Mouse (Mus musculus) liver, embryonic 14.5 days (tissue): ENCODE measurements around the gene Gm8020. TPM values are rescaled to one million over a fixed set of nuclear protein-coding genes. Genes with fewer than 3 reads are reported as not detected.
"Not testable (repeated sequence)": the region's sequence is repeated elsewhere in the genome, so short reads cannot be mapped to it uniquely, and the experiment has no call there.

ENCODE experiments used
- ATAC-seq: fragments of 200-750 bp; cut with Nextera tagmentation; 2 replicates; pipeline ENCODE4 v1.8.0; 2017; ENCODE audit warnings: moderate number of reproducible peaks, mild to moderate bottlenecking, moderate library complexity; ENCODE audit not compliant: insufficient read depth
- DNase-seq, 3 experiments: peaks; one replicate each; pipeline ENCODE4 v3.0.0-alpha.2; 2012 to 2013; ENCODE audit warnings: low read depth in 3 of 3, low spot score in 3 of 3
- H3K27ac ChIP-seq: fragments of 300-500 bp; sonication (generic); 2 replicates; pipeline ENCODE4 v1.5.1; 2014; ENCODE audit warnings: moderate library complexity, mild to moderate bottlenecking, control low read depth, inconsistent platforms
- H3K27me3 ChIP-seq: fragments of 300-500 bp; sonication (generic); 2 replicates; pipeline ENCODE4 v1.6.1; 2014; ENCODE audit warnings: mild to moderate bottlenecking, low read length, moderate library complexity; ENCODE audit not compliant: control insufficient read depth, insufficient read depth
- H3K36me3 ChIP-seq: fragments of 300-500 bp; sonication (generic); replicated peaks from 2 replicates; pipeline ENCODE4 v1.6.1; 2014; ENCODE audit warnings: low read depth; ENCODE audit not compliant: control insufficient read depth, insufficient read depth
- H3K4me1 ChIP-seq, 2 experiments: fragments of 200-500 bp in 1 of 2; fragments of 300-500 bp in 1 of 2; sonication (generic) in 1 of 2; replicated peaks; 2 replicates each; pipeline ENCODE4 v1.6.1; 2012 to 2014; ENCODE audit warnings: antibody characterized with exemption in 1 of 2, inconsistent platforms in 1 of 2, low read length in 1 of 2; ENCODE audit not compliant: control insufficient read depth in 2 of 2, insufficient read depth in 2 of 2
- H3K4me2 ChIP-seq: fragments of 300-500 bp; sonication (generic); 2 replicates; pipeline ENCODE4 v1.6.1; 2014; ENCODE audit warnings: low read depth, mild to moderate bottlenecking, control low read depth, moderate library complexity
- H3K4me3 ChIP-seq, 2 experiments: fragments of 200-500 bp in 1 of 2; fragments of 300-500 bp in 1 of 2; sonication (generic) in 1 of 2; 2 replicates each; pipeline ENCODE4 v1.5.1; 2012 to 2014; ENCODE audit warnings: low read depth in 2 of 2, low read length in 2 of 2, mild to moderate bottlenecking in 2 of 2, control low read depth in 1 of 2, inconsistent platforms in 1 of 2, moderate library complexity in 1 of 2; ENCODE audit not compliant: insufficient read depth in 1 of 2
- H3K9ac ChIP-seq: fragments of 300-500 bp; sonication (generic); replicated peaks from 2 replicates; pipeline ENCODE4 v1.6.1; 2014; ENCODE audit warnings: mild to moderate bottlenecking, control low read depth, moderate library complexity
- H3K9me3 ChIP-seq: fragments of 300-500 bp; sonication (generic); 2 replicates; pipeline ENCODE4 v1.6.1; 2016; ENCODE audit warnings: low read length, mixed read lengths; ENCODE audit not compliant: control insufficient read depth
- WGBS: fragments of 180-500 bp; shearing (Covaris S2); extraction: QIAGEN DNeasy Blood & Tissue Kit; methylation state at CpG from one replicate; pipeline ENCODE4 v1.1.7; 2014; ENCODE audit not compliant: insufficient replicate concordance; 5-methylcytosine and 5-hydroxymethylcytosine counted together
- polyA plus RNA-seq, 2 experiments: library from polyadenylated mRNA; depleted of rRNA in 1 of 2; stranded (reverse) in 1 of 2; unstranded in 1 of 2; fragments of >200 nt; fragmentation: Nextera tagmentation in 1 of 2; extraction: Ambion mirVana in 1 of 2; gene quantifications; 2 replicates each; pipeline versions ENCODE4 v1.2.1 to v1.2.3; 2012 to 2014

Gene Gm8020
- polyA plus RNA-seq (2012; rRNA removed) = not detected in 2 replicates
- not detected in 2 replicates for polyA plus RNA-seq (2014; fragmentation: Nextera tagmentation; extraction: Ambion mirVana)

GRCm38 (mm10) chr14:42502249-42502648 is at the start of gene Gm8020:
Gene Gm8020, minus strand, starts transcription at chr14:42502349.
- not testable (repeated sequence) for H3K27me3 ChIP-seq, H3K27ac ChIP-seq, H3K4me1 ChIP-seq, H3K9ac ChIP-seq, H3K4me3 ChIP-seq, H3K4me2 ChIP-seq, H3K36me3 ChIP-seq, H3K9me3 ChIP-seq, ATAC-seq, DNase-seq
- 80% methylated on average over 1 of the region's 3 CpGs for WGBS

GRCm38 (mm10) chr14:42543170-42543701 is 41.1 kb upstream of the Gm8020 start:
- not testable (repeated sequence) for H3K9me3 ChIP-seq, H3K4me2 ChIP-seq, H3K9ac ChIP-seq, H3K27me3 ChIP-seq, H3K4me3 ChIP-seq, ATAC-seq, H3K27ac ChIP-seq, H3K36me3 ChIP-seq, DNase-seq, H3K4me1 ChIP-seq
- WGBS = 5% methylated on average over 25 of the region's 31 CpGs

GRCm38 (mm10) chr14:42542316-42543169 is 40.4 kb upstream of the Gm8020 start:
- not testable (repeated sequence) for H3K36me3 ChIP-seq, H3K4me1 ChIP-seq, H3K9ac ChIP-seq, H3K9me3 ChIP-seq, H3K4me3 ChIP-seq, H3K4me2 ChIP-seq, ATAC-seq, H3K27ac ChIP-seq, H3K27me3 ChIP-seq, DNase-seq
- WGBS = 16% methylated on average over 16 of the region's 29 CpGs

- H3K4me3 ChIP-seq, ATAC-seq, H3K9me3 ChIP-seq, H3K27ac ChIP-seq, H3K4me2 ChIP-seq, H3K36me3 ChIP-seq, H3K9ac ChIP-seq, DNase-seq, H3K4me1 ChIP-seq, H3K27me3 ChIP-seq: not testable (repeated sequence)
- 82% methylated on average over 1 of the region's 3 CpGs for WGBS
These were observed 22.0 kb upstream of the Gm8020 start, which contains the start of gene Gm8024 for GRCm38 (mm10) chr14:42524182-42524581. Gene Gm8024, minus strand, starts transcription at chr14:42524282.

GRCm38 (mm10) chr14:42463581-42463980 is 38.6 kb downstream of the Gm8020 start, which contains the start of gene Gm8011:
Gene Gm8011, plus strand, starts transcription at chr14:42463881.
- not testable (repeated sequence) for H3K4me3 ChIP-seq, H3K4me2 ChIP-seq, H3K27ac ChIP-seq, H3K4me1 ChIP-seq, H3K36me3 ChIP-seq, H3K27me3 ChIP-seq, H3K9me3 ChIP-seq, H3K9ac ChIP-seq, DNase-seq, ATAC-seq
- 36% methylated on average over 2 of the region's 2 CpGs for WGBS

Other genes starting within 250 kb of the Gm8020 start
- gene Gm17026, start 242.3 kb downstream of the Gm8020 start, polyA plus RNA-seq (2012; rRNA removed) = not detected in 2 replicates
- not detected in 2 replicates for gene Gm17026, start 242.3 kb downstream of the Gm8020 start, polyA plus RNA-seq (2014; fragmentation: Nextera tagmentation; extraction: Ambion mirVana)
- not detected in 2 replicates for gene Gm9611, start 205.0 kb downstream of the Gm8020 start, polyA plus RNA-seq (2012; rRNA removed)
- not detected in 2 replicates for gene Gm9611, start 205.0 kb downstream of the Gm8020 start, polyA plus RNA-seq (2014; fragmentation: Nextera tagmentation; extraction: Ambion mirVana)
- not detected in 2 replicates for gene Gm7995, start 192.1 kb downstream of the Gm8020 start, polyA plus RNA-seq (2012; rRNA removed)
- not detected in 2 replicates for gene Gm7995, start 192.1 kb downstream of the Gm8020 start, polyA plus RNA-seq (2014; fragmentation: Nextera tagmentation; extraction: Ambion mirVana)
- gene Gm8005, start 62.7 kb downstream of the Gm8020 start, polyA plus RNA-seq (2012; rRNA removed) = not detected in 2 replicates
- not detected in 2 replicates for gene Gm8005, start 62.7 kb downstream of the Gm8020 start, polyA plus RNA-seq (2014; fragmentation: Nextera tagmentation; extraction: Ambion mirVana)
- gene Gm8011, start 38.5 kb downstream of the Gm8020 start, polyA plus RNA-seq (2012; rRNA removed) = not detected in 2 replicates
- not detected in 2 replicates for gene Gm8011, start 38.5 kb downstream of the Gm8020 start, polyA plus RNA-seq (2014; fragmentation: Nextera tagmentation; extraction: Ambion mirVana)
- not detected in 2 replicates for gene Gm8024, start 21.9 kb upstream of the Gm8020 start, polyA plus RNA-seq (2012; rRNA removed)
- gene Gm8024, start 21.9 kb upstream of the Gm8020 start, polyA plus RNA-seq (2014; fragmentation: Nextera tagmentation; extraction: Ambion mirVana) = not detected in 2 replicates
- not detected in 2 replicates for gene Gm17124, start 97.5 kb upstream of the Gm8020 start, polyA plus RNA-seq (2012; rRNA removed)
- gene Gm17124, start 97.5 kb upstream of the Gm8020 start, polyA plus RNA-seq (2014; fragmentation: Nextera tagmentation; extraction: Ambion mirVana) = not detected in 2 replicates
- gene Gm3633, start 139.6 kb upstream of the Gm8020 start, polyA plus RNA-seq (2012; rRNA removed) = not detected in 2 replicates
- gene Gm3633, start 139.6 kb upstream of the Gm8020 start, polyA plus RNA-seq (2014; fragmentation: Nextera tagmentation; extraction: Ambion mirVana) = not detected in 2 replicates
- not detected in 2 replicates for gene Gm10378, start 153.6 kb upstream of the Gm8020 start, polyA plus RNA-seq (2012; rRNA removed)
- not detected in 2 replicates for gene Gm10378, start 153.6 kb upstream of the Gm8020 start, polyA plus RNA-seq (2014; fragmentation: Nextera tagmentation; extraction: Ambion mirVana)